Mouse (Mus musculus) T-helper 17 cell (primary cell): ENCODE data around the gene Hcn3.

ENCODE experiments used
- in situ Hi-C, 2 experiments: fragments of 300-600 bp; cut with MboI, MseI; formaldehyde crosslinking; loops; 1 replicate in 1 of 2; 2 replicates in 1 of 2; pipeline ENCODE4 v1.15.1; 2025; ENCODE audit warnings: high pct_unique_total_duplicates in 2 of 2

The Hcn3 gene

GRCm38 (mm10) chr3:89159616-89160344, at the start of gene Hcn3:
Gene Hcn3, minus strand, starts transcription at chr3:89160196.
- in situ Hi-C loops = loop anchor here in 1 of 2 experiments (5.0 kb wide), 2 partner anchors 37 to 67 kb away; partner anchors contain the start of gene Rusc1

- in situ Hi-C loops = no loop called here
Measured at GRCm38 (mm10) chr3:89209731-89210130, 49.7 kb upstream of the Hcn3 start.

- in situ Hi-C loops = no loop called here
Measured at GRCm38 (mm10) chr3:89208736-89209135, 48.7 kb upstream of the Hcn3 start.

- in situ Hi-C loops = no loop called here
Measured at GRCm38 (mm10) chr3:89208075-89208657, 48.2 kb upstream of the Hcn3 start.

- in situ Hi-C loops = no loop called here
Measured at GRCm38 (mm10) chr3:89206695-89207094, 46.7 kb upstream of the Hcn3 start.

- in situ Hi-C loops = no loop called here
Measured at GRCm38 (mm10) chr3:89206079-89206478, 46.1 kb upstream of the Hcn3 start.

- in situ Hi-C loops = no loop called here
Measured at GRCm38 (mm10) chr3:89203142-89203514, 43.1 kb upstream of the Hcn3 start.

GRCm38 (mm10) chr3:89202253-89203141, 42.5 kb upstream of the Hcn3 start, which contains the start of gene Gba:
Gene Gba, plus strand, starts transcription at chr3:89202928.
- in situ Hi-C loops = no loop called here

- in situ Hi-C loops = no loop called here
Measured at GRCm38 (mm10) chr3:89199839-89200238, 39.8 kb upstream of the Hcn3 start.

- in situ Hi-C loops = no loop called here
Measured at GRCm38 (mm10) chr3:89195979-89196877, 36.2 kb upstream of the Hcn3 start.

- in situ Hi-C loops = no loop called here
Measured at GRCm38 (mm10) chr3:89193853-89194252, 33.9 kb upstream of the Hcn3 start.

GRCm38 (mm10) chr3:89193351-89193750, 33.4 kb upstream of the Hcn3 start:
- in situ Hi-C loops = no loop called here

GRCm38 (mm10) chr3:89190436-89190835, 30.4 kb upstream of the Hcn3 start:
- in situ Hi-C loops = no loop called here

- in situ Hi-C loops = no loop called here
Measured at GRCm38 (mm10) chr3:89188478-89188875, 28.5 kb upstream of the Hcn3 start.

- in situ Hi-C loops = no loop called here
Measured at GRCm38 (mm10) chr3:89187690-89188477, 27.9 kb upstream of the Hcn3 start.

GRCm38 (mm10) chr3:89187197-89187596, 27.2 kb upstream of the Hcn3 start:
- in situ Hi-C loops = no loop called here

- in situ Hi-C loops = no loop called here
Measured at GRCm38 (mm10) chr3:89183959-89184315, 23.9 kb upstream of the Hcn3 start.

- in situ Hi-C loops = no loop called here
Measured at GRCm38 (mm10) chr3:89183058-89183958, 23.3 kb upstream of the Hcn3 start, which contains the start of gene Fam189b. Gene Fam189b, plus strand, starts transcription at chr3:89183143.

GRCm38 (mm10) chr3:89182531-89183057, 22.6 kb upstream of the Hcn3 start:
- in situ Hi-C loops = no loop called here
